ENCODE assay signal across 30 mouse cellular contexts in the genomic region with DNA sequence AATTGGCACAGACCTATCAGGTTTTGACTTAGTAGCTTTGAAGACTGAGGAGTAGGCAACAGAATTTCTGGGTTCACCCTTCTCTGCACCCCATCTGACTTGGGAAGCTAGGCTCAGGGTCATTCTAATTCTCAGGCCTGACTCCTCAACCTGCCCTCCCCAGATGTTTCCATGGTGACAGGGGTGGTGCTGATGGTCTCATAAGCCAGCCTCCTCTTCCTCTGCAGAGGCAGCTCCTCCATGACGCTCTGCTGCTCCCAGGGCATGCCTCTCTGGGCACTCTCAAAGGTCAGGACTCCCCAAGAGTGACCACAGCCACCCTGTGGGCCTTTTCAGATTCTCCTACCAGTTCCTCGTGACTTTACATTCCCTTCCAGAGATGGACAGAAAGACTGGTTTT. TPM values are rescaled to one million over a fixed set of nuclear protein-coding genes. Genes with fewer than 3 reads are reported as not detected.
DNase-seq lines count a peak whose midpoint lies in the region; TF ChIP-seq lines count a peak whose summit lies in the region.
"Had no signal": no experiment of that assay in that cellular context is flagged by ENCODE, and none has a peak within 500 bp of the region (broad histone marks: within the 10 kb centered on the region; RNA-seq: fewer than 3 reads in every experiment).

No protein-coding gene starts in this region.

- H3K36me3 ChIP-seq in thymus, adult 2 months (ENCODE audit: control insufficient read depth, insufficient read depth, low read length): no peaks in the 10 kb centered on the region
- H3K36me3 ChIP-seq in CH12.LX (replicated peaks in 1 of 2; ENCODE audit: control insufficient read depth in 1 of 2, insufficient read depth in 1 of 2, low read length in 1 of 2): no peaks in the 10 kb centered on the region
- H3K36me3 ChIP-seq in megakaryocyte, embryonic 14.5 days (replicated peaks; ENCODE audit: low read length): no peaks in the 10 kb centered on the region
- H3K36me3 ChIP-seq: forebrain, embryonic 15.5 days; hindbrain, embryonic 13.5 days; lung, embryonic 15.5 days; midbrain, embryonic 12.5 days had no signal

- WGBS in thymus, adult 2 months: 57% methylated on average over 2 of the region's 2 CpGs

- no peak overlapping the region for H3K9ac ChIP-seq in CH12.LX (ENCODE audit: insufficient read depth, low read depth)
- H3K9ac ChIP-seq: forebrain, embryonic 15.5 days; hindbrain, embryonic 13.5 days; liver, embryonic 14.5 days; lung, embryonic 15.5 days; midbrain, embryonic 12.5 days had no signal

- TF ChIP-seq EP300 in CH12.LX (IDR thresholded peaks at IDR 0.05; ENCODE audit: low read length): no peak

- peak overlapping the region; percentile 96 for H3K27ac ChIP-seq in thymus, adult 2 months (ENCODE audit: control insufficient read depth, insufficient read depth, low read length)
- no peak overlapping the region for H3K27ac ChIP-seq in CH12.LX (ENCODE audit: insufficient read depth, low read depth)
- H3K27ac ChIP-seq: forebrain, embryonic 15.5 days; heart, adult 2 months; hindbrain, embryonic 13.5 days; liver, embryonic 14.5 days; lung, embryonic 15.5 days; midbrain, embryonic 12.5 days had no signal

- in situ Hi-C loops in CH12.LX (cut with MboI; ENCODE audit: low pct_ligation_motif_present, low pct_unique_long_range_greater_than_20kb, low sequenced_read_pairs): loop anchor here (10.0 kb wide), 1 partner anchor 194 kb away; no protein-coding TSS in a partner anchor

- peaks cover 17% of the 10 kb centered on the region for H3K4me1 ChIP-seq in thymus, adult 2 months (replicated peaks; ENCODE audit: control insufficient read depth, insufficient read depth, low read length)
- peaks cover 16 to 32% of the 10 kb centered on the region in 2 experiments for H3K4me1 ChIP-seq in CH12.LX (ENCODE audit: control insufficient read depth in 1 of 2, insufficient read depth in 2 of 2)
- H3K4me1 ChIP-seq in megakaryocyte, embryonic 14.5 days: peaks cover 39% of the 10 kb centered on the region
- H3K4me1 ChIP-seq: forebrain, embryonic 15.5 days; hindbrain, embryonic 13.5 days; lung, embryonic 15.5 days; midbrain, embryonic 12.5 days had no signal

- H3K9me3 ChIP-seq in CH12.LX (replicated peaks; ENCODE audit: low read length): no peaks in the 10 kb centered on the region
- no peaks in the 10 kb centered on the region for H3K9me3 ChIP-seq in megakaryocyte, embryonic 14.5 days
- H3K9me3 ChIP-seq: forebrain, embryonic 15.5 days; hindbrain, embryonic 13.5 days; lung, embryonic 15.5 days; midbrain, embryonic 12.5 days had no signal

- DNase-seq in thymus, adult 2 months: no peak
- no peak for DNase-seq in thymus, adult 18-20 months
- peak; percentile 34 for DNase-seq in CH12.LX (ENCODE audit: extremely low read depth)
- DNase-seq in left cerebral cortex, postnatal 4 days: no peak
- no peak for DNase-seq in urinary bladder, adult 2 months (ENCODE audit: low spot score)
- DNase-seq in yolk sac, embryonic 10.5 days (ENCODE audit: low spot score): no peak
- DNase-seq: adrenal gland, postnatal 14 days; cerebellum, adult 9-10 months; gastrocnemius, postnatal 25 days; heart, adult 2 months; kidney, adult 18-20 months; retina, postnatal 1 day; right cerebral cortex, postnatal 25 days had no signal

- TF ChIP-seq POLR2A in thymus, adult 2 months (IDR thresholded peaks at IDR 0.05; ENCODE audit: control insufficient read depth, extremely low read depth, insufficient read depth, low read length, poor library complexity): no peak
- TF ChIP-seq POLR2A in CH12.LX (IDR thresholded peaks at IDR 0.05; ENCODE audit: low read depth, low read length): no peak

- TF ChIP-seq CTCF in thymus, adult 2 months (IDR thresholded peaks at IDR 0.05; ENCODE audit: borderline replicate concordance, control insufficient read depth, extremely low read depth, insufficient read depth, low read length, poor library complexity): no peak
- TF ChIP-seq CTCF in CH12.LX (conservative IDR thresholded peaks at IDR 0.05 in 1 of 2, IDR thresholded peaks at IDR 0.05 in 1 of 2; ENCODE audit: low read depth in 2 of 2, low read length in 2 of 2): no peak

- intact Hi-C loops in left cerebral cortex, postnatal 4 days (cut with DNase I): no loop called here

- no peak for TF ChIP-seq RAD21 in CH12.LX (IDR thresholded peaks at IDR 0.05; ENCODE audit: low read depth, low read length)

- H3K79me2 ChIP-seq in CH12.LX (replicated peaks; ENCODE audit: control insufficient read depth, extremely low read depth, insufficient read depth, poor library complexity, severe bottlenecking): no peaks in the 10 kb centered on the region

- dilution Hi-C loops in CH12.LX (cut with MboI; ENCODE audit: extremely low pct_ligation_motif_present, extremely low pct_unique_long_range_greater_than_20kb, low sequenced_read_pairs): no loop called here

- H3K4me2 ChIP-seq in CH12.LX (ENCODE audit: insufficient read depth, low read depth, poor library complexity, severe bottlenecking): no peak overlapping the region
- H3K4me2 ChIP-seq: forebrain, embryonic 15.5 days; hindbrain, embryonic 13.5 days; lung, embryonic 15.5 days; midbrain, embryonic 12.5 days had no signal

- no peak overlapping the region for H3K4me3 ChIP-seq in thymus, adult 2 months (ENCODE audit: control insufficient read depth, insufficient read depth, low read length)
- H3K4me3 ChIP-seq in CH12.LX (replicated peaks in 1 of 3; ENCODE audit: low read depth in 2 of 3, low read length in 2 of 3, poor library complexity in 1 of 3): no peak overlapping the region
- H3K4me3 ChIP-seq in megakaryocyte, embryonic 14.5 days (replicated peaks): peak overlapping the region; percentile 78
- H3K4me3 ChIP-seq: forebrain, embryonic 15.5 days; heart, adult 2 months; hindbrain, embryonic 13.5 days; lung, embryonic 15.5 days; midbrain, embryonic 12.5 days had no signal

- H3K27me3 ChIP-seq in thymus, adult 2 months (ENCODE audit: control insufficient read depth, insufficient read depth, low read length): no peaks in the 10 kb centered on the region
- no peaks in the 10 kb centered on the region for H3K27me3 ChIP-seq in CH12.LX (replicated peaks)
- peaks cover 4% of the 10 kb centered on the region for H3K27me3 ChIP-seq in megakaryocyte, embryonic 14.5 days (replicated peaks)
- H3K27me3 ChIP-seq: forebrain, embryonic 15.5 days; hindbrain, embryonic 13.5 days; lung, embryonic 15.5 days; midbrain, embryonic 12.5 days had no signal

TF ChIP-seq in CH12.LX, 34 proteins besides CTCF, POLR2A, EP300 and RAD21 (continues in another document):
- no peak for TF ChIP-seq POLR2AphosphoS2 (IDR thresholded peaks at IDR 0.05; ENCODE audit: low read depth, low read length)
- no peak for TF ChIP-seq E2F4 (IDR thresholded peaks at IDR 0.05; ENCODE audit: insufficient replicate concordance, low read depth, low read length)
- no peak for TF ChIP-seq JUN (IDR thresholded peaks at IDR 0.05; ENCODE audit: insufficient read depth, low read depth, low read length)
- no peak for TF ChIP-seq ZKSCAN1 (IDR thresholded peaks at IDR 0.05; ENCODE audit: borderline replicate concordance, low read depth, low read length)
- TF ChIP-seq ZC3H11A (IDR thresholded peaks at IDR 0.05; ENCODE audit: low read depth, low read length): no peak
- TF ChIP-seq USF2 (conservative IDR thresholded peaks at IDR 0.05; ENCODE audit: low read depth, low read length): no peak
- no peak for TF ChIP-seq MAFK (IDR thresholded peaks at IDR 0.05; ENCODE audit: insufficient replicate concordance, low read length)
- TF ChIP-seq ZMIZ1 (IDR thresholded peaks at IDR 0.05; ENCODE audit: low read depth, low read length): no peak
- no peak for TF ChIP-seq RCOR1 (conservative IDR thresholded peaks at IDR 0.05; ENCODE audit: low read depth, low read length)
- TF ChIP-seq JUND (conservative IDR thresholded peaks at IDR 0.05; ENCODE audit: low read depth, low read length): no peak
- TF ChIP-seq MXI1 (IDR thresholded peaks at IDR 0.05; ENCODE audit: low read depth, low read length): no peak
- no peak for TF ChIP-seq MAZ (IDR thresholded peaks at IDR 0.05; ENCODE audit: low read depth, low read length)
- TF ChIP-seq GABPA (IDR thresholded peaks at IDR 0.05; ENCODE audit: insufficient replicate concordance, low read depth, low read length): no peak
- TF ChIP-seq TBP (conservative IDR thresholded peaks at IDR 0.05; ENCODE audit: low read depth, low read length): no peak

RNA-seq across cellular contexts. Expression of a gene that starts 6.5 kb away (rescaled TPM):
- not detected in 2 replicates for polyA plus RNA-seq in thymus, adult 2 months (2012; rRNA removed)
- total RNA-seq in CH12.LX (2012; rRNA removed) (not detected in 2 replicates), CH12.LX (2014; rRNA removed) (not detected in 2 replicates)
- not detected in 2 replicates for polyA plus RNA-seq in CH12.LX (2012; ENCODE audit: insufficient read length, low read depth)
- not detected in 2 replicates for polyA plus RNA-seq in megakaryocyte, embryonic 14.5 days (2012; ENCODE audit: insufficient read depth, low replicate concordance)
- total RNA-seq in left cerebral cortex, postnatal 4 days (2021): not detected
- not detected in 2 replicates for polyA plus RNA-seq in urinary bladder, adult 2 months (2012; rRNA removed)
- total RNA-seq: adrenal gland, postnatal 14 days; gastrocnemius, postnatal 25 days; heart, adult 2 months; heart, postnatal 25 days; left cerebral cortex, adult 18-20 months; left cerebral cortex, postnatal 25 days had no signal
- polyA plus RNA-seq: C2C12; forebrain, embryonic 15.5 days; heart, adult 2 months; heart, embryonic 14.5 days; hindbrain, embryonic 13.5 days; inflammation-experienced regulatory T-cells, adult 6 months; kidney, embryonic 16.5 days; limb, embryonic 14.5 days; liver, embryonic 14.5 days; lung, embryonic 15.5 days; midbrain, embryonic 12.5 days; neural tube, embryonic 11.5 days; stomach, embryonic 16.5 days; thymus, postnatal 0 days had no signal

RNA-seq across cellular contexts. Expression of a gene that starts 10.2 kb away (rescaled TPM):
- polyA plus RNA-seq in thymus, adult 2 months (2012; rRNA removed): 3.6 and 10.2 TPM in 2 replicates
- total RNA-seq in CH12.LX (2012; rRNA removed) (3.2 and 5.0 TPM in 2 replicates), CH12.LX (2014; rRNA removed) (6.7 and 10.6 TPM in 2 replicates)
- polyA plus RNA-seq in CH12.LX (2012; ENCODE audit: insufficient read length, low read depth): 15.6 and 18.4 TPM in 2 replicates
- 7.9 TPM in 1 of 2 replicates, not detected in the other for polyA plus RNA-seq in megakaryocyte, embryonic 14.5 days (2012; ENCODE audit: insufficient read depth, low replicate concordance)
- total RNA-seq in left cerebral cortex, postnatal 4 days (2021): under 1 TPM in 1 of 2 experiments, not detected in 1; 0.64 TPM
- 0.67 and 0.94 TPM in 2 replicates for polyA plus RNA-seq in urinary bladder, adult 2 months (2012; rRNA removed)
- total RNA-seq: adrenal gland, postnatal 14 days; gastrocnemius, postnatal 25 days; heart, adult 2 months; left cerebral cortex, adult 18-20 months; left cerebral cortex, postnatal 25 days had no signal
- polyA plus RNA-seq: C2C12 had no signal

RNA-seq across cellular contexts. Expression of a gene that starts 23.4 kb away (rescaled TPM):
- polyA plus RNA-seq in thymus, adult 2 months (2012; rRNA removed): 5.0 and 8.5 TPM in 2 replicates
- total RNA-seq in CH12.LX (2012; rRNA removed) (6.9 and 7.2 TPM in 2 replicates), CH12.LX (2014; rRNA removed) (7.6 and 12.7 TPM in 2 replicates)
- 24.2 and 26.1 TPM in 2 replicates for polyA plus RNA-seq in CH12.LX (2012; ENCODE audit: insufficient read length, low read depth)
- 1.7 TPM in 1 of 2 replicates, not detected in the other for polyA plus RNA-seq in megakaryocyte, embryonic 14.5 days (2012; ENCODE audit: insufficient read depth, low replicate concordance)
- not detected for total RNA-seq in left cerebral cortex, postnatal 4 days (2021)
- polyA plus RNA-seq in urinary bladder, adult 2 months (2012; rRNA removed): 1.2 TPM in 2 replicates
- total RNA-seq: adrenal gland, postnatal 14 days; gastrocnemius, postnatal 25 days; heart, adult 2 months; heart, postnatal 25 days; left cerebral cortex, adult 18-20 months; left cerebral cortex, postnatal 25 days had no signal
- polyA plus RNA-seq: C2C12 had no signal

RNA-seq across cellular contexts. Expression of a gene that starts 46.0 kb away (rescaled TPM):
- polyA plus RNA-seq in thymus, adult 2 months (2012; rRNA removed): 4.9 and 10.4 TPM in 2 replicates
- total RNA-seq in CH12.LX (2012; rRNA removed) (0.13 and 0.30 TPM in 2 replicates), CH12.LX (2014; rRNA removed) (1.2 and 1.8 TPM in 2 replicates)
- polyA plus RNA-seq in CH12.LX (2012; ENCODE audit: insufficient read length, low read depth): 0.93 and 1.3 TPM in 2 replicates
- polyA plus RNA-seq in megakaryocyte, embryonic 14.5 days (2012; ENCODE audit: insufficient read depth, low replicate concordance): 26.0 TPM in 1 of 2 replicates, not detected in the other
- 1 to 10 TPM; 1.4 to 1.6 TPM for total RNA-seq in left cerebral cortex, postnatal 4 days (2021)
- 40.2 and 42.6 TPM in 2 replicates for polyA plus RNA-seq in urinary bladder, adult 2 months (2012; rRNA removed)
- polyA plus RNA-seq: C2C12 had no signal
